Mouse (Mus musculus) limb, embryonic 14.5 days (tissue): Measurements from ENCODE around the gene Senp6. TPM values are rescaled to one million over a fixed set of nuclear protein-coding genes. Genes with fewer than 3 reads are reported as not detected.

Experiments used
- ATAC-seq: fragments of 200-750 bp; cut with Nextera tagmentation; 2 replicates; pipeline ENCODE4 v1.8.0; 2017; ENCODE audit warnings: low read depth, moderate number of reproducible peaks, moderate TSS enrichment; ENCODE audit not compliant: low FRiP score
- DNase-seq: peaks from one replicate; pipeline ENCODE4 v3.0.0-alpha.2; 2015; ENCODE audit warnings: low spot score
- H3K27ac ChIP-seq: fragments of 300-500 bp; sonication (generic); replicated peaks from 2 replicates; pipeline ENCODE4 v1.5.1; 2014; ENCODE audit warnings: low read depth, mild to moderate bottlenecking, low read length, moderate library complexity, mixed read lengths
- H3K27me3 ChIP-seq: fragments of 300-500 bp; sonication (generic); 2 replicates; pipeline ENCODE4 v1.6.1; 2014; ENCODE audit warnings: low read length, mixed read lengths; ENCODE audit not compliant: control insufficient read depth, insufficient read depth
- H3K36me3 ChIP-seq: fragments of 300-500 bp; sonication (generic); 2 replicates; pipeline ENCODE4 v1.6.1; 2014; ENCODE audit warnings: mild to moderate bottlenecking, low read length, moderate library complexity, mixed read lengths; ENCODE audit not compliant: control insufficient read depth, insufficient read depth
- H3K4me1 ChIP-seq: fragments of 300-500 bp; sonication (generic); 2 replicates; pipeline ENCODE4 v1.6.1; 2014; ENCODE audit warnings: antibody characterized with exemption, low read length, mixed read lengths; ENCODE audit not compliant: control insufficient read depth, insufficient read depth
- H3K4me2 ChIP-seq: fragments of 300-500 bp; sonication (generic); replicated peaks from 2 replicates; pipeline ENCODE4 v1.6.1; 2014; ENCODE audit warnings: low read depth, mild to moderate bottlenecking, low read length, moderate library complexity; ENCODE audit not compliant: severe bottlenecking
- H3K4me3 ChIP-seq: fragments of 300-500 bp; sonication (generic); replicated peaks from 2 replicates; pipeline ENCODE4 v1.5.1; 2014; ENCODE audit warnings: low read length
- H3K9ac ChIP-seq: fragments of 300-500 bp; sonication (generic); 2 replicates; pipeline ENCODE4 v1.6.1; 2014; ENCODE audit warnings: mild to moderate bottlenecking, low read depth, low read length, moderate library complexity; ENCODE audit not compliant: severe bottlenecking
- H3K9me3 ChIP-seq: fragments of 300-500 bp; sonication (generic); 2 replicates; pipeline ENCODE4 v1.6.1; 2016; ENCODE audit warnings: low read length; ENCODE audit not compliant: control insufficient read depth
- POLR2A ChIP-seq: fragments of 200-500 bp; IDR thresholded peaks from 2 replicates; pipeline ENCODE4 v1.8.0; 2012; ENCODE audit warnings: inconsistent platforms, mild to moderate bottlenecking, moderate library complexity, borderline replicate concordance; ENCODE audit not compliant: insufficient read depth, insufficient read length; ENCODE audit errors: extremely low read depth
- WGBS: fragments of 180-500 bp; shearing (Covaris S2); extraction: QIAGEN DNeasy Blood & Tissue Kit; methylation state at CpG from one replicate; pipeline ENCODE4 v1.1.7; 2014; 5-methylcytosine and 5-hydroxymethylcytosine counted together
- polyA plus RNA-seq, 2 experiments: library from polyadenylated mRNA; depleted of rRNA in 1 of 2; stranded (reverse) in 1 of 2; unstranded in 1 of 2; fragments of >200 nt; fragmentation: Nextera tagmentation in 1 of 2; extraction: Ambion mirVana in 1 of 2; gene quantifications; 2 replicates each; pipeline versions ENCODE4 v1.2.1 to v1.2.3; 2012 to 2014

Gene Senp6
- polyA plus RNA-seq, 2 experiments, result 72.9 to 80.8 TPM

DNA sequence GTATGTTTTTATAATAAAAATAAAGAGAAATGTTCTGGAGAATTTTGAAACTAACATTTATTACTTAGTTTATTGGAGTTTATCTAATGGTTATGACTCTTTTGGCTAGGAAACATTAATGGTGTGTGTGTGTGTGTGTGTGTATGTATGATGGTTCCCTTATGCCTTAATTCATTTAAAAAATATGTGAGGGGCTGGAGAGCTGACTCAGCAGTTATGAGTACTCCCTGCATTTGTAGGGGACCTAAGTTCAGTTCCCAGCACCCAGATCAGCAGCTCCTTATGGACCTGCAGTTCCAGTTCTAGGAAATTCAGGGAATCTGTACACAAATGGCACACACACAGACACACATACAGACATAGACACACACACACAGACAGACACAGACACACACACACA, 104.5 kb downstream of the Senp6 start:
- Histone ChIP-seq H3K27me3 (no peaks in the 10 kb centered on the region), H3K4me2 (no peak overlapping the region), H3K27ac (no peak overlapping the region), H3K36me3 (no peaks in the 10 kb centered on the region), H3K4me3 (no peak overlapping the region), H3K9ac (no peak overlapping the region), H3K4me1 (peaks cover 6% of the 10 kb centered on the region), H3K9me3 (no peaks in the 10 kb centered on the region)
- no peak for TF ChIP-seq POLR2A
- DNase-seq, result no peak
- ATAC-seq, result no peak

DNA sequence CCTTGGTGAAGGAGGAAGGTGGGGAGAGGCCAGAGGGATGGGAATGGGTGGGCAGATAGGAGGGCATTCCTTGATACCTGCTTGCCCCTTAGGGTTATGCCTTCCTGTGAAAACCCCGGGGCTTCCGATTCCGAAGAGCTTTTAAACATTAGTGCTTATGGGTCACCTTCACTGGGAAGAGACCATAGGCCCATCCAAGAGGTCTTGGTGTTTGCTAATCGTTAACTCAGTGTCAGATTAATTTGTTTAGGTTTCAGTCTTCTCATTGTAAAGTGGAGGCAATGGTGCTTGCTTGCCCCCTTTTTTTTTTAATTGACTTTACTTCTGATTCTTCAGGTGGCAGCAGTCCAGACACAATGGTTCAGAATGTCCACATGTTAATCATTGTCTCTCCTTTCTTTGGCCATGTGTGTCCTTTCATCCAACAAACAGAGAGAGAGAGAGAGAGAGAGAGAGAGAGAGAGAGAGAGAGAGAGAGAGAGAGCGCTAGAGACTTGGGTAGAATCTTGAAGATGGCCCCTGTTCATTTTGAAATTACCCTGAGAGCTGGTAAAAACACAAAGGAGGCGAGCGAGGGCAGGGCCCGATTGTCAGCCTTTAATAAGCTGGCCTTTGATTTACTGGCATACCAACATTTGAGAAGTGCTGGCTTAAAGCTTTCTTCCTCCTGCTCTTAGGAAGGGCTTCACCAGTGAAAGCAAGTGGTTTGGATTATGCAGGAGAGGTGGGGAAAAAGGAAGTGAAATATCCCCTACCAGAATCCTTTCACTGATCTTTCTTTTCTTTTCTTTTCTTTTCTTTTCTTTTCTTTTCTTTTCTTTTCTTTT, 105.9 kb downstream of the Senp6 start:
- WGBS, result 61% methylated on average over 8 of the region's 8 CpGs

DNA sequence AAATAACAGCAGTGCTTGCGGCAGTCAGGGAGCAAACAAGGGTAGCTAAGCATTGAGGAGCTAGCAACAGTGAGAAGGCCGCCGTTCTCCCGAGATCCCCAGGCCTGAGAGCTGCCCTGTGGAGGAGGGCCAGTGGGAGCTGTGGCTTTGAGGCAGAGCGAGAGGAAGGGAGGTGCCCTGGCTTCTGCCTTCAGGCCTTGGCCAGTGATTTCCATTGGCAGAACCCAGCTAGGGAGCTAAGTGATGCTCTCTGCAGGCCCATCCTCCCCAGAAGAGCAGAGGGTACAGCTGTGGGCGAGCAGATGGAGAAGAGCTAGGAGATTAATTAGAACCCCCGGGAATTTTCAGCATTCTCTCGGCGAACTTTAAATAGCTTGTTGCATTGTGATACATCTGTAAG, 106.9 kb downstream of the Senp6 start:
- no peak for TF ChIP-seq POLR2A
- 47% methylated on average over 9 of the region's 9 CpGs for WGBS
- ATAC-seq, result no peak

More for the DNA sequence above, 105.9 kb downstream of the Senp6 start:
- Histone ChIP-seq H3K36me3 (no peaks in the 10 kb centered on the region), H3K27me3 (no peaks in the 10 kb centered on the region), H3K4me1 (peaks cover 3% of the 10 kb centered on the region), H3K4me2 (no peak overlapping the region), H3K9me3 (no peaks in the 10 kb centered on the region), H3K9ac (no peak overlapping the region), H3K27ac (no peak overlapping the region), H3K4me3 (no peak overlapping the region)
- ATAC-seq, result no peak
- TF ChIP-seq POLR2A, result no peak
- DNase-seq, result peak; percentile 15

DNA sequence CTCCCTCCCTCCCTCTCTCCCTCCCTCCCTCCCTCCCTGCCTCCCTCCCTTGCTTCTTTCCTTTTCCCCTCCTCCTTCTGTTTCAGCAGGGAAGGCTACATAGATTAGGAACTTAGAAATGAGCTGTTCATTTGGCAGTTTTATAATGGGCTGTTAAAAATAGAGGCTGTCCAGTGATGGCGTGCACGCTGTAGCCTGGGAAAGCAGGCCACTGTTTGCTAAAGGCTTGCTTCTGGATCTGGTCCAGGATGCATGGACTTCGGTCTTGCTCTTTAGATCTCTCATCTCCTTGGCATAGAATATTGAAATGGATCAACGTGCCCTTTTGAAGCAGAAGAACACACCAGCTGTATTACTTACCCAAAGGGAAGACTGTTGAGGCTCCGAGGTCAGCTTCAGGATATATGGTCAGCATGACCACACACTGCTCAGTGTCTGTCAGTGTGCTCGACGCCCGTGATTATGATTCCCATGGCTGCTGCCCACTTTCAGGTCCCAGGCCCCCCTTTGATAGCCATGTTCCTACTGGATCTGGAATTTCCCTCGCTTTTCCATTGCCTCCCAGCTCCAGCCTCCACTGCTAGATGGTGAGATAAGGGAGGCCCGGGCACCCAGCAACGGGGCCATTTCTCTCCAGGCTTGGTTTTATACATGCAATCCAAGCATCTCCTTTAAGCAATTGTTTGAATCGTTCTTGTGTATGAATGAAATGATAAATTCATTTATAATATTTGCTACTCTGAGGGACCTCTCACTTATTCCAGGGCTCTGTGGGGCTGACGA, 110.2 kb downstream of the Senp6 start:
- ATAC-seq (no peak), DNase-seq (no peak)
- 60% methylated on average over 13 of the region's 13 CpGs for WGBS
- no peak for TF ChIP-seq POLR2A
- peaks cover 3% of the 10 kb centered on the region for H3K4me1 ChIP-seq
- H3K36me3 ChIP-seq, result no peaks in the 10 kb centered on the region
- H3K9me3 ChIP-seq, result no peaks in the 10 kb centered on the region
- H3K27ac ChIP-seq, result no peak overlapping the region
- no peaks in the 10 kb centered on the region for H3K27me3 ChIP-seq
- no peak overlapping the region for H3K9ac ChIP-seq
- H3K4me3 ChIP-seq, result no peak overlapping the region
- no peak overlapping the region for H3K4me2 ChIP-seq

More for the DNA sequence above, 106.9 kb downstream of the Senp6 start:
- no peak for DNase-seq
- H3K27me3 ChIP-seq, result no peaks in the 10 kb centered on the region
- H3K27ac ChIP-seq, result no peak overlapping the region
- no peaks in the 10 kb centered on the region for H3K9me3 ChIP-seq
- no peaks in the 10 kb centered on the region for H3K36me3 ChIP-seq
- H3K4me2 ChIP-seq, result no peak overlapping the region
- peaks cover 3% of the 10 kb centered on the region for H3K4me1 ChIP-seq
- no peak overlapping the region for H3K9ac ChIP-seq
- no peak overlapping the region for H3K4me3 ChIP-seq

DNA sequence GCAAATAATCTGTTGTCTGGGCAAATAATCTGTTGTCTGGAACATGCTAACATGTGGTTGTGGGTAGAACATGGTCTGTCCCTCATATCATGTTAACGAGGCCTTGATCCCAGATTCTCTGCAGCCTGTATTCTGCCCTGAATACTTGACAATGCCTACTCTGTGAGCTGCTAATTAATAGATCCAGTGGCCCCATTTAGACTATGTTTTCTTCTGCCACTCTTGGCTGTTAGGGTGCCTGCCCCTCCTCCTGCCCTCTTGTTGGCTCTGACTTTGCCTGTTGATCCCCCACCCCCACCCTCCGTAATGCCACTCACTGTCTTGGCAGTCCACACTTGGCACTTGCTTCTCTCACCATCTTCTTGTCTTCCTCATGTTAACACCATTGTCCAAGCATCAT, 112.0 kb downstream of the Senp6 start:
- no peaks in the 10 kb centered on the region for H3K27me3 ChIP-seq
- no peak overlapping the region for H3K4me3 ChIP-seq
- no peaks in the 10 kb centered on the region for H3K36me3 ChIP-seq
- no peak overlapping the region for H3K9ac ChIP-seq
- no peak for TF ChIP-seq POLR2A
- DNase-seq (no peak), ATAC-seq (no peak)
- H3K4me2 ChIP-seq, result no peak overlapping the region
- 82% methylated on average over 2 of the region's 2 CpGs for WGBS
- H3K4me1 ChIP-seq, result peaks cover under 1% of the 10 kb centered on the region
- no peak overlapping the region for H3K27ac ChIP-seq
- no peaks in the 10 kb centered on the region for H3K9me3 ChIP-seq
